Mouse (Mus musculus) retina, embryonic 14.5 days (tissue): ENCODE results near the gene Jaml.
"Not testable (repeated sequence)": the region's sequence is repeated elsewhere in the genome, so short reads cannot be mapped to it uniquely, and the experiment has no call there.

Experiments used
- DNase-seq: peaks from one replicate; pipeline ENCODE4 v3.0.0-alpha.2; 2015; ENCODE audit warnings: low spot score

Gene Jaml

GRCm38 (mm10) chr9:45079011-45079410 lies at the start of gene Jaml:
TSS of gene Jaml (plus strand) at chr9:45079183.
- DNase-seq = no peak

- DNase-seq = no peak
Observed at GRCm38 (mm10) chr9:45030341-45030740, 48.6 kb upstream of the Jaml start.

GRCm38 (mm10) chr9:45032261-45032660 lies 46.7 kb upstream of the Jaml start:
- DNase-seq = no peak

GRCm38 (mm10) chr9:45034526-45034925 lies 44.5 kb upstream of the Jaml start:
- no peak for DNase-seq

GRCm38 (mm10) chr9:45037803-45038202 lies 41.2 kb upstream of the Jaml start:
- DNase-seq = not testable (repeated sequence)

GRCm38 (mm10) chr9:45039499-45039898 lies 39.5 kb upstream of the Jaml start, which contains the start of gene Mpzl2:
TSS of gene Mpzl2 (plus strand) at chr9:45039799.
- no peak for DNase-seq

- no peak for DNase-seq
Observed at GRCm38 (mm10) chr9:45040066-45040845, 38.7 kb upstream of the Jaml start.

- no peak for DNase-seq
Observed at GRCm38 (mm10) chr9:45041131-45041838, 37.7 kb upstream of the Jaml start.

GRCm38 (mm10) chr9:45042056-45042720 lies 36.8 kb upstream of the Jaml start:
- DNase-seq = no peak

GRCm38 (mm10) chr9:45042947-45043346 lies 36.0 kb upstream of the Jaml start:
- no peak for DNase-seq

- DNase-seq = no peak
Observed at GRCm38 (mm10) chr9:45046973-45047372, 32.0 kb upstream of the Jaml start.

GRCm38 (mm10) chr9:45048511-45048910 lies 30.5 kb upstream of the Jaml start:
- peak; percentile 69 for DNase-seq

GRCm38 (mm10) chr9:45049731-45050130 lies 29.3 kb upstream of the Jaml start:
- no peak for DNase-seq

GRCm38 (mm10) chr9:45050301-45050700 lies 28.7 kb upstream of the Jaml start:
- no peak for DNase-seq

- DNase-seq = peak; percentile 94
Observed at GRCm38 (mm10) chr9:45055082-45055713, 23.8 kb upstream of the Jaml start, which contains the start of gene Mpzl3. TSS of gene Mpzl3 (plus strand) at chr9:45055186.

GRCm38 (mm10) chr9:45058304-45058940 lies 20.6 kb upstream of the Jaml start:
- DNase-seq = no peak

- DNase-seq = no peak
Observed at GRCm38 (mm10) chr9:45060151-45060550, 18.8 kb upstream of the Jaml start.

GRCm38 (mm10) chr9:45062677-45063076 lies 16.3 kb upstream of the Jaml start:
- DNase-seq = no peak

- no peak for DNase-seq
Observed at GRCm38 (mm10) chr9:45064421-45064820, 14.6 kb upstream of the Jaml start.

- DNase-seq = no peak
Observed at GRCm38 (mm10) chr9:45066735-45067134, 12.2 kb upstream of the Jaml start.

- DNase-seq = no peak
Observed at GRCm38 (mm10) chr9:45071800-45072199, 7.2 kb upstream of the Jaml start.

GRCm38 (mm10) chr9:45077859-45078258 lies 1.1 kb upstream of the Jaml start:
- DNase-seq = no peak
